9 mouse cellular contexts compared by ENCODE assay signal in genomic region chr16:49858161-49858906, GRCm38 (mm10). TPM values are rescaled to one million over a fixed set of nuclear protein-coding genes. Genes with fewer than 3 reads are reported as not detected.
DNase-seq lines count a peak whose midpoint lies in the region; ATAC-seq and TF ChIP-seq lines count a peak whose summit lies in the region.
"Had no signal": no experiment of that assay in that cellular context is flagged by ENCODE, and none has a peak within 500 bp of the region (broad histone marks: within the 10 kb centered on the region; RNA-seq: fewer than 3 reads in every experiment).

No protein-coding gene starts in this region.

- H3K9me3 ChIP-seq in midbrain, embryonic 13.5 days = no peaks in the 10 kb centered on the region
- H3K9me3 ChIP-seq in midbrain, embryonic 11.5 days (ENCODE audit: control insufficient read depth, low read length) = no peaks in the 10 kb centered on the region
- no peaks in the 10 kb centered on the region for H3K9me3 ChIP-seq in limb, embryonic 14.5 days (ENCODE audit: control insufficient read depth, low read length)
- H3K9me3 ChIP-seq: embryonic facial prominence, embryonic 12.5 days had no signal

- TF ChIP-seq CTCF in cerebellum, adult 2 months (IDR thresholded peaks at IDR 0.05; ENCODE audit: borderline replicate concordance, insufficient read depth, low read depth, low read length) = no peak

- peak overlapping the region; percentile 54 for H3K4me2 ChIP-seq in midbrain, embryonic 13.5 days (replicated peaks)
- no peak overlapping the region for H3K4me2 ChIP-seq in midbrain, embryonic 11.5 days
- H3K4me2 ChIP-seq in limb, embryonic 14.5 days (replicated peaks; ENCODE audit: low read depth, low read length, severe bottlenecking) = peak overlapping the region; percentile 20

- H3K4me3 ChIP-seq in cerebellum, adult 2 months (replicated peaks; ENCODE audit: insufficient read depth, low read depth, low read length) = peak overlapping the region; percentile 54
- peak overlapping the region; percentile 18 for H3K4me3 ChIP-seq in midbrain, embryonic 13.5 days (replicated peaks)
- no peak overlapping the region for H3K4me3 ChIP-seq in midbrain, embryonic 11.5 days (ENCODE audit: low read depth, low read length)
- no peak overlapping the region for H3K4me3 ChIP-seq in limb, embryonic 14.5 days (replicated peaks; ENCODE audit: low read length)
- H3K4me3 ChIP-seq: embryonic facial prominence, embryonic 12.5 days had no signal

- peaks cover 14% of the 10 kb centered on the region for H3K4me1 ChIP-seq in cerebellum, adult 2 months (ENCODE audit: control insufficient read depth, insufficient read depth, low read length)
- peaks cover 22% of the 10 kb centered on the region for H3K4me1 ChIP-seq in midbrain, embryonic 13.5 days (replicated peaks)
- peaks cover 11% of the 10 kb centered on the region for H3K4me1 ChIP-seq in midbrain, embryonic 11.5 days (ENCODE audit: control insufficient read depth, insufficient read depth, low read length)
- peaks cover 10% of the 10 kb centered on the region; the same call in 1 of the 2 replicates for H3K4me1 ChIP-seq in limb, embryonic 14.5 days (ENCODE audit: control insufficient read depth, insufficient read depth, low read length)

- ATAC-seq in midbrain, embryonic 13.5 days = no peak
- no peak for ATAC-seq in midbrain, embryonic 11.5 days (ENCODE audit: low FRiP score)
- ATAC-seq in limb, embryonic 14.5 days (ENCODE audit: low FRiP score, low read depth) = no peak

- WGBS in cerebellum, adult 2 months = 26% methylated on average over 9 of the region's 9 CpGs
- 78% methylated on average over 9 of the region's 9 CpGs for WGBS in midbrain, embryonic 13.5 days
- 85% methylated on average over 9 of the region's 9 CpGs for WGBS in midbrain, embryonic 11.5 days
- WGBS in limb, embryonic 14.5 days = 65% methylated on average over 9 of the region's 9 CpGs

- TF ChIP-seq POLR2A in cerebellum, adult 2 months (IDR thresholded peaks at IDR 0.05; ENCODE audit: borderline replicate concordance, insufficient read depth, low read length) = no peak
- no peak for TF ChIP-seq POLR2A in limb, embryonic 14.5 days (IDR thresholded peaks at IDR 0.05; ENCODE audit: borderline replicate concordance, extremely low read depth, insufficient read depth, insufficient read length)

- peak overlapping the region; percentile 23; the same call in 1 of the 2 replicates for H3K9ac ChIP-seq in midbrain, embryonic 13.5 days (replicated peaks)
- H3K9ac ChIP-seq in midbrain, embryonic 11.5 days (ENCODE audit: low read length) = no peak overlapping the region
- 0 out of 2 replicates have a peak overlapping the region, but pooled peaks have one; percentile 21 for H3K9ac ChIP-seq in limb, embryonic 14.5 days (ENCODE audit: low read depth, low read length, severe bottlenecking)
- H3K9ac ChIP-seq: embryonic facial prominence, embryonic 12.5 days had no signal

- no peak overlapping the region for H3K27ac ChIP-seq in cerebellum, adult 2 months (ENCODE audit: insufficient read depth, low read length)
- H3K27ac ChIP-seq in midbrain, embryonic 13.5 days = no peak overlapping the region
- no peak overlapping the region for H3K27ac ChIP-seq in midbrain, embryonic 11.5 days (ENCODE audit: low read depth, low read length)
- H3K27ac ChIP-seq in limb, embryonic 14.5 days (replicated peaks; ENCODE audit: low read depth, low read length) = no peak overlapping the region
- H3K27ac ChIP-seq: embryonic facial prominence, embryonic 12.5 days had no signal

- H3K36me3 ChIP-seq in midbrain, embryonic 13.5 days = no peaks in the 10 kb centered on the region
- H3K36me3 ChIP-seq in midbrain, embryonic 11.5 days (ENCODE audit: control insufficient read depth, insufficient read depth, low read length) = no peaks in the 10 kb centered on the region
- H3K36me3 ChIP-seq in limb, embryonic 14.5 days (ENCODE audit: control insufficient read depth, insufficient read depth, low read length) = no peaks in the 10 kb centered on the region
- H3K36me3 ChIP-seq in splenic B cell, adult 2 months (ENCODE audit: control insufficient read depth, insufficient read depth, low read length, poor library complexity, severe bottlenecking) = no peaks in the 10 kb centered on the region
- H3K36me3 ChIP-seq: embryonic facial prominence, embryonic 12.5 days had no signal

- H3K27me3 ChIP-seq in cerebellum, adult 2 months (ENCODE audit: control insufficient read depth, insufficient read depth, low read length) = no peaks in the 10 kb centered on the region
- H3K27me3 ChIP-seq in midbrain, embryonic 13.5 days = no peaks in the 10 kb centered on the region
- no peaks in the 10 kb centered on the region for H3K27me3 ChIP-seq in midbrain, embryonic 11.5 days (ENCODE audit: control insufficient read depth, insufficient read depth, low read length)
- no peaks in the 10 kb centered on the region for H3K27me3 ChIP-seq in limb, embryonic 14.5 days (ENCODE audit: control insufficient read depth, insufficient read depth, low read length)
- no peaks in the 10 kb centered on the region for H3K27me3 ChIP-seq in splenic B cell, adult 2 months (ENCODE audit: control insufficient read depth, insufficient read depth, low read length, poor library complexity, severe bottlenecking)
- H3K27me3 ChIP-seq: embryonic facial prominence, embryonic 12.5 days had no signal

- DNase-seq in cerebellum, adult 2 months = no peak
- no peak for DNase-seq in cerebellum, postnatal 25 days
- DNase-seq in midbrain, embryonic 11.5 days (ENCODE audit: low spot score, missing footprints) = no peak
- no peak for DNase-seq in limb, embryonic 14.5 days (ENCODE audit: low spot score)
- peak; percentile 42 for DNase-seq in splenic B cell, adult 2 months (ENCODE audit: low read depth, low spot score)
- no peak for DNase-seq in cerebellum, adult 18-20 months
- no peak for DNase-seq in frontal cortex, postnatal 10 days (ENCODE audit: low spot score in 2 of 2)

RNA-seq across cellular contexts. Expression of gene Cd47, which starts 58.0 kb away (rescaled TPM):
- polyA plus RNA-seq in cerebellum, adult 2 months (2012; rRNA removed) = 123 and 133 TPM in 2 replicates
- 94.8 and 121 TPM in 2 replicates for polyA plus RNA-seq in midbrain, embryonic 13.5 days (2015; fragmentation: Nextera tagmentation; extraction: Ambion mirVana)
- 57.8 and 63.5 TPM in 2 replicates for polyA plus RNA-seq in midbrain, embryonic 11.5 days (2014; fragmentation: Nextera tagmentation; extraction: Ambion mirVana)
- 29.5 and 34.5 TPM in 2 replicates for polyA plus RNA-seq in limb, embryonic 14.5 days (2012; rRNA removed)
- polyA plus RNA-seq in limb, embryonic 14.5 days (2014; fragmentation: Nextera tagmentation; extraction: Ambion mirVana) = 89.2 and 91.0 TPM in 2 replicates

Comparison
In these comparisons a context has a peak if more than half of its experiments do, and no peak if none do; other contexts are left out.
1. H3K4me3 ChIP-seq: peak in cerebellum, adult 2 months (single experiment) and midbrain, embryonic 13.5 days (single experiment); none in midbrain, embryonic 11.5 days (single experiment) and limb, embryonic 14.5 days (single experiment).